Mouse (Mus musculus) heart, embryonic 16.5 days (tissue): ENCODE data around the gene Rfx1. TPM values are rescaled to one million over a fixed set of nuclear protein-coding genes. Genes with fewer than 3 reads are reported as not detected.
A peak's percentile ranks its signal among the peaks of the same experiment; 100 is the strongest.

Source experiments
- ATAC-seq: fragments of 200-750 bp; cut with Nextera tagmentation; replicated peaks from 2 replicates; pipeline ENCODE4 v1.8.0; 2017; ENCODE audit warnings: moderate number of reproducible peaks; ENCODE audit not compliant: insufficient read depth, low FRiP score; ENCODE audit errors: extremely low read depth
- H3K27ac ChIP-seq: fragments of 300-500 bp; sonication (generic); 2 replicates; pipeline ENCODE4 v1.5.1; 2014; ENCODE audit warnings: mild to moderate bottlenecking, low read length, control low read depth, moderate library complexity
- H3K27me3 ChIP-seq: fragments of 300-500 bp; sonication (generic); 2 replicates; pipeline ENCODE4 v1.6.1; 2014; ENCODE audit warnings: low read length, mixed read lengths; ENCODE audit not compliant: control insufficient read depth, insufficient read depth
- H3K36me3 ChIP-seq: fragments of 300-500 bp; sonication (generic); 2 replicates; pipeline ENCODE4 v1.6.1; 2014; ENCODE audit not compliant: control insufficient read depth, insufficient read depth
- H3K4me1 ChIP-seq: fragments of 300-500 bp; sonication (generic); 2 replicates; pipeline ENCODE4 v1.6.1; 2014; ENCODE audit warnings: low read length, mixed read lengths; ENCODE audit not compliant: control insufficient read depth, insufficient read depth
- H3K4me2 ChIP-seq: fragments of 300-500 bp; sonication (generic); 2 replicates; pipeline ENCODE4 v1.6.1; 2014; ENCODE audit warnings: low read depth, mild to moderate bottlenecking, control low read depth, low read length
- H3K4me3 ChIP-seq: fragments of 300-500 bp; sonication (generic); 2 replicates; pipeline ENCODE4 v1.5.1; 2014; ENCODE audit warnings: mild to moderate bottlenecking, control low read depth, low read length
- H3K9ac ChIP-seq: fragments of 300-500 bp; sonication (generic); 2 replicates; pipeline ENCODE4 v1.6.1; 2014; ENCODE audit warnings: low read length, control low read depth
- H3K9me3 ChIP-seq: fragments of 300-500 bp; sonication (generic); replicated peaks from 2 replicates; pipeline ENCODE4 v1.6.1; 2016; ENCODE audit warnings: low read length; ENCODE audit not compliant: control insufficient read depth
- WGBS: fragments of 180-500 bp; shearing (Covaris S2); extraction: QIAGEN DNeasy Blood & Tissue Kit; methylation state at CpG from one replicate; pipeline ENCODE4 v1.1.7; 2014; 5-methylcytosine and 5-hydroxymethylcytosine counted together
- polyA plus RNA-seq: library from polyadenylated mRNA; unstranded; fragments of >200 nt; fragmentation: Nextera tagmentation; extraction: Ambion mirVana; gene quantifications from 2 replicates; pipeline ENCODE4 v1.2.1, GENCODE M21; 2015

Rfx1 gene
- polyA plus RNA-seq, 1 experiment from 2014 or later: 5.9 TPM

DNA sequence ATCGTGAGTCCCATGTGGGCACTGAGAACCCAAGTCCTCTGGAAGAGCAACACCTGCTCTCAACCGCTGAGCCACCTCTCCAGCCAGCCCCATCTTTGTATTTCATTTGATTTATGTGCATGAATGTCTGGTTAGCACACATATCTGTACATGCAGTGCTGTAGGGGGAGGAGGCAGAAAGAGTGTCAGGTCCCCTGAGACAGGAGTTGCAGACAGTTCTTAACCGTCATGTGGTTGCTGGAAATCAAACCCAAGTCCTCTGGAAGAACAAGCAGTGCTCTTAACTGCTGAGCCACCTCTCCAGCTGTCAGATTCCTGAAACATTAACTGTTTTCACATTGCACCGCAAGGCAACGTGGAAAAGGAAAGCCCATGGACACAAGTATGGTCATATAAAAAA, 18.5 kb upstream of the Rfx1 start:
- WGBS: 66% methylated on average over 5 of the region's 5 CpGs
- Histone ChIP-seq H3K9me3 (0 out of 2 replicates have a peak, but pooled peaks cover 2% of the 10 kb centered on the region), H3K36me3 (no peaks in the 10 kb centered on the region), H3K4me2 (no peak overlapping the region), H3K27me3 (peaks cover 25% of the 10 kb centered on the region), H3K4me1 (peaks cover 13% of the 10 kb centered on the region), H3K27ac (no peak overlapping the region), H3K9ac (no peak overlapping the region), H3K4me3 (no peak overlapping the region)
- ATAC-seq: no peak

- 24% methylated on average over 3 of the region's 3 CpGs for WGBS
- Histone ChIP-seq H3K4me3 (no peak overlapping the region), H3K4me2 (no peak overlapping the region), H3K9ac (no peak overlapping the region), H3K4me1 (peaks cover 13% of the 10 kb centered on the region), H3K36me3 (no peaks in the 10 kb centered on the region), H3K27me3 (no peaks in the 10 kb centered on the region), H3K27ac (peak overlapping the region; percentile 48), H3K9me3 (no peaks in the 10 kb centered on the region)
- peak; percentile 85 for ATAC-seq
These were observed 13.9 kb upstream of the Rfx1 start for GRCm38 (mm10) chr8:84052746-84053145.

DNA sequence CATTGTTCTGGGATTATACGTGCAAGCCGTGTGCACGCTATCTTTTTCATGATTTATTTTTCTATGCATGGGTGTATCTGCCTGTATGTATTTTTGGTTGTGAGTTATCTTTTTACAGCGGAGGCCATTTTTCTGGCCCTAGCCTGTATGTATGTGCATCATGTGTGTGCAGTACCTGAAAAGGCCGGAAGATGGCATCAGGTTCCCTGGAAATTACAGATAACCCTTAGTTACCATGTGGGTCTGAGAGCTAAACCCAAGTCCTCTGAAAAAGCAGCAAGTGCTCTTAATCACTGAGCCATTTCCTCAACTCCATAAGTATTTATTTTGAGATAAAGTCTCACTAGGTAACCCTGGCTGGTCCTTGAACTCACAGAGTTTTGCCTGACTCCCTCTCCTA, 13.4 kb upstream of the Rfx1 start:
- Histone ChIP-seq H3K27ac (no peak overlapping the region), H3K9ac (no peak overlapping the region), H3K9me3 (no peaks in the 10 kb centered on the region), H3K4me1 (peaks cover 13% of the 10 kb centered on the region), H3K27me3 (no peaks in the 10 kb centered on the region), H3K36me3 (no peaks in the 10 kb centered on the region), H3K4me2 (no peak overlapping the region), H3K4me3 (no peak overlapping the region)
- ATAC-seq: no peak
- WGBS: 82% methylated on average over 5 of the region's 5 CpGs

DNA sequence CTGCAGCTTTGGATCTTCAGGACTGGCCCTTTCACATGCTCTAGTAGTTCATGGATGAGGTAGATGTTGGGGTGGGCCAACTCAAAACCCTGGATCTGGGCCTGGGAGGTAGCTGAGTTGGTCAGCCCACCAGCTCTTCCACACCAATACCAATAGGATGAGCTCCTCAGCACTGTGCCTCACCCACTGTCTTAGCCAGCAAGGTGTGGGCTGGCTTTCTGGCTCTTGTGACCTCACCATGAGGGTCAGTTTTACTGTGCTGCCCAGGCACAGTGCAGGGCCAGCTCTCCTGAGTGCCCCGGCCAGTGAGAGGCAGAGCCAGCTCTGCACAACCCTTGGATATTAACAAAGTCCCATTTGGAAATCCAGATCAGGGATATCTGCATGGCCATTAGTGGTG, 8.8 kb upstream of the Rfx1 start:
- Histone ChIP-seq H3K27ac (no peak overlapping the region), H3K4me3 (no peak overlapping the region), H3K9ac (no peak overlapping the region), H3K4me2 (no peak overlapping the region), H3K4me1 (peaks cover 3% of the 10 kb centered on the region), H3K36me3 (no peaks in the 10 kb centered on the region), H3K9me3 (no peaks in the 10 kb centered on the region), H3K27me3 (no peaks in the 10 kb centered on the region)
- whole genome bisulfite sequencing: 96% methylated on average over 1 of the region's 1 CpGs
- no peak for ATAC-seq

DNA sequence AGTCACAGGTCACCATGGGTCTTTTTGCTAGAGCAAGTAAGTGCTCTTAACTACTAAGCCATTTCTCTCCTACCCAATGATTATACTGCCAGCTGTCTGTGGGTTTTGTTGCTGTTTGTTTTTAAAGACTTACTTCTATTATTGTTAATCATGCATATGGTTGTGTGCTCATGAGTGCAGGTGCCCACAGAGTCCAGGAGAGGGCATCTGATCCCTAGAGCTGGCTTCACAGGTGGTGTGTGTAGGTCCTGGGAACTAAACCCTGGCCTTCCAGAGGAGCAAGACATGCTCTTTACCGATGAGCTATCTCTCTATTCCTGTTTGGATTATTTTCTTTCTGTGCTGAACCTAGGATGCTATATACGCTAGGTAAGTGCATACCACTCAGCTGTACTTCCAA, 7.4 kb upstream of the Rfx1 start:
- Histone ChIP-seq H3K9me3 (no peaks in the 10 kb centered on the region), H3K9ac (no peak overlapping the region), H3K4me1 (no peaks in the 10 kb centered on the region; the same call in 1 of the 2 replicates), H3K4me3 (no peak overlapping the region), H3K27me3 (no peaks in the 10 kb centered on the region), H3K27ac (no peak overlapping the region), H3K36me3 (no peaks in the 10 kb centered on the region), H3K4me2 (no peak overlapping the region)
- 92% methylated on average over 2 of the region's 2 CpGs for WGBS
- no peak for ATAC-seq

- Histone ChIP-seq H3K27me3 (no peaks in the 10 kb centered on the region), H3K9ac (no peak overlapping the region), H3K4me2 (no peak overlapping the region), H3K36me3 (no peaks in the 10 kb centered on the region), H3K4me3 (no peak overlapping the region), H3K4me1 (peaks cover 2% of the 10 kb centered on the region; the same call in 1 of the 2 replicates), H3K27ac (no peak overlapping the region), H3K9me3 (no peaks in the 10 kb centered on the region)
- ATAC-seq: no peak
- WGBS: 80% methylated on average over 2 of the region's 2 CpGs
These were observed 6.4 kb upstream of the Rfx1 start for GRCm38 (mm10) chr8:84060245-84060644.

DNA sequence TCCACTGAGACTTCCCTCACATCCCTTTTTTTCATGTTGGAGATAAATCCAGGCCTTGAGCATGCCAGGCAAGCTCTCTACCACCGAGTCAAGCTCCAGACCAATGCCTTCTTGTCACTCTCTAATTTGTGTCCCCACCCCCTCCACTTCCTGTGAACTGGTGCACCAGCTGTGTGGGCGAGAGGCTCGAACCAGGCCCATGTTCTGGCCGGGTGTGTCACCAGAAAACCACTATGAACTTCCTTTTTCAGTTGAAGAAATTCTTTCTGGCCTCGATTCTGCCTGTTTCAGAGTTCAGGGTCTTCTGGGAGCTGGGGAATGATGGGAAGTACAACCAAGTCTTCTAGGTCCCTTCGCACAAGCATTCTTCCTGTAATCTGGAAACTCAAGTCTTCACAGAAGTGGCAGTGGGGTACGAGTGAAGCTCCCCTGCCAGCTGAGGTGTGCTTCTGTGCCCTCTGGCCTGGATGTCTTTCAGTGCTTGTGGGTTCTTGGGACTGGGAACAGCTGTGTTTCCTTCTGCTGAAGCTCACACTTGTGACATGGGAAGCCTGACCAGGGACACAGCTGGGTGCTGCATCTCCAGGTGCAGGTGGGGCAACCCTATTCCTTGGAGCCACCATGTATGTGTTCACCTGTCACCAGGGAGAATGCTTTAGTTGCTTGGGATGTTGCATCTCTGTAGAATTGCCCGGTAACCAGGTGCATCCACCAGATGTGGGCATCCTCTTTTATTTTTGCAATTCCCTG, 2.6 kb upstream of the Rfx1 start:
- Histone ChIP-seq H3K27ac (peak overlapping the region; percentile 66), H3K36me3 (no peaks in the 10 kb centered on the region), H3K9ac (0 out of 2 replicates have a peak overlapping the region, but pooled peaks have one; percentile 12), H3K9me3 (no peaks in the 10 kb centered on the region), H3K4me2 (no peak overlapping the region), H3K4me3 (no peak overlapping the region), H3K4me1 (peaks cover 22% of the 10 kb centered on the region), H3K27me3 (no peaks in the 10 kb centered on the region)
- WGBS: 59% methylated on average over 8 of the region's 8 CpGs
- no peak for ATAC-seq

- Histone ChIP-seq H3K4me1 (peaks cover 31% of the 10 kb centered on the region), H3K4me2 (peak within 1 kb of the TSS; percentile 81), H3K36me3 (no peaks in the 10 kb centered on the region), H3K27ac (peak within 1 kb of the TSS; percentile 90), H3K4me3 (peak within 1 kb of the TSS; percentile 85), H3K27me3 (no peaks in the 10 kb centered on the region), H3K9me3 (no peaks in the 10 kb centered on the region), H3K9ac (peak within 1 kb of the TSS; percentile 87)
- no peak for ATAC-seq
- WGBS: 95% methylated on average over 1 of the region's 1 CpGs
These were observed 1.6 kb upstream of the Rfx1 start, which contains the start of gene Gm10643 for GRCm38 (mm10) chr8:84065037-84065436. TSS of gene Gm10643 (minus strand) at chr8:84065137.

DNA sequence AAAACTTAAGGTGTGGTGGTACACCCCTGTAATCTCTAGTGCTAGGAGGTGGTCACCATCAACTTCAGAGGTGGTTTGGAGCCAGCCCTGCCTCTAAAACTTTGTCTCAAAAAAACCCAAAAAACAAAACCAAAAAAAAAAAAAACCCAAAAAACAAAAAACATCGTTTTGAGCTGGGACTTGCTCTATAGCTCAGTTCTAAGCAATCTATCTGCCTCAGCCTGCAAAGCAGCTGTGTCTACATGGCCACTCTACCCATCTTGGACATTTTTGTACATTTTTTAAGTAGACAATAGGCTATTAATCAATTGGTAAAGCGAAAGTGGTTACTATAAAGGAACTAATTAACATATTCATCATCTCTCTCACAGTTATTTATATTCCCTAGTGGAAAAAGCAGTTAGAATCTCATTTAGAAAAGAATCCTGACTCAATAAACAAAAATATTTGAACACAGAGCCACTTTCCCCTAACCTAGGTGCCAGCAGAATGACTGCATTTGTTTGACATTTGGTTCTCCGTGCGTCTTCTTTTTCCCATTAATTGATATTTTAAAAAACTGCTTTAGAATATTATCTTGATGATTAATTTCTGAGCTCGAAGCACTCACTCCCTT, 1.1 kb upstream of the Rfx1 start:
- 27% methylated on average over 5 of the region's 5 CpGs for WGBS
- Histone ChIP-seq H3K36me3 (no peaks in the 10 kb centered on the region), H3K9me3 (no peaks in the 10 kb centered on the region), H3K4me3 (peak overlapping the region; percentile 85), H3K4me1 (peaks cover 35% of the 10 kb centered on the region), H3K9ac (peak overlapping the region; percentile 87), H3K27me3 (no peaks in the 10 kb centered on the region), H3K4me2 (peak overlapping the region; percentile 81), H3K27ac (peak overlapping the region; percentile 90)
- no peak for ATAC-seq
